Mouse (Mus musculus): Measurements from ENCODE around the gene Nek6.

Nek6 gene

GRCm38 (mm10) chr2:38578602-38579521 is 67.4 kb downstream of the Nek6 start:
- DNase-seq (ENCODE audit: low spot score in 2 of 2) = peak in 1 of 2 experiments; percentile 81

GRCm38 (mm10) chr2:38579528-38579927 is 68.1 kb downstream of the Nek6 start:
- peak in 1 of 2 experiments; percentile 46 for DNase-seq (ENCODE audit: low spot score in 2 of 2)

GRCm38 (mm10) chr2:38583982-38584381 is 72.5 kb downstream of the Nek6 start:
- DNase-seq (ENCODE audit: low spot score in 2 of 2) = no peak

- peak in 1 of 2 experiments; percentile 41 for DNase-seq (ENCODE audit: low spot score in 2 of 2)
Measured at GRCm38 (mm10) chr2:38584514-38585378, 73.3 kb downstream of the Nek6 start.

GRCm38 (mm10) chr2:38585379-38585736 is 73.9 kb downstream of the Nek6 start:
- no peak for DNase-seq (ENCODE audit: low spot score in 2 of 2)

GRCm38 (mm10) chr2:38586733-38587132 is 75.3 kb downstream of the Nek6 start:
- DNase-seq (ENCODE audit: low spot score in 2 of 2) = no peak

- DNase-seq (ENCODE audit: low spot score in 2 of 2) = no peak
Measured at GRCm38 (mm10) chr2:38591751-38592459, 80.5 kb downstream of the Nek6 start.

GRCm38 (mm10) chr2:38594874-38595273 is 83.4 kb downstream of the Nek6 start:
- no peak for DNase-seq (ENCODE audit: low spot score in 2 of 2)

- no peak for DNase-seq (ENCODE audit: low spot score in 2 of 2)
Measured at GRCm38 (mm10) chr2:38597896-38598295, 86.5 kb downstream of the Nek6 start.

- DNase-seq (ENCODE audit: low spot score in 2 of 2) = no peak
Measured at GRCm38 (mm10) chr2:38598395-38598794, 87.0 kb downstream of the Nek6 start.

GRCm38 (mm10) chr2:38600842-38601241 is 89.4 kb downstream of the Nek6 start:
- no peak for DNase-seq (ENCODE audit: low spot score in 2 of 2)

GRCm38 (mm10) chr2:38607716-38608115 is 96.3 kb downstream of the Nek6 start:
- DNase-seq (ENCODE audit: low spot score in 2 of 2) = no peak

GRCm38 (mm10) chr2:38608831-38609309 is 97.4 kb downstream of the Nek6 start:
- DNase-seq (ENCODE audit: low spot score in 2 of 2) = no peak

- DNase-seq (ENCODE audit: low spot score in 2 of 2) = no peak
Measured at GRCm38 (mm10) chr2:38609310-38609709, 97.9 kb downstream of the Nek6 start.

GRCm38 (mm10) chr2:38610161-38610560 is 98.7 kb downstream of the Nek6 start:
- no peak for DNase-seq (ENCODE audit: low spot score in 2 of 2)

- DNase-seq (ENCODE audit: low spot score in 2 of 2) = no peak
Measured at GRCm38 (mm10) chr2:38612596-38612995, 101.2 kb downstream of the Nek6 start.

GRCm38 (mm10) chr2:38613576-38613975 is 102.1 kb downstream of the Nek6 start:
- no peak for DNase-seq (ENCODE audit: low spot score in 2 of 2)

- no peak for DNase-seq (ENCODE audit: low spot score in 2 of 2)
Measured at GRCm38 (mm10) chr2:38614437-38614836, 103.0 kb downstream of the Nek6 start.

GRCm38 (mm10) chr2:38616072-38616471 is 104.6 kb downstream of the Nek6 start:
- peak in 1 of 2 experiments; percentile 16 for DNase-seq (ENCODE audit: low spot score in 2 of 2)

GRCm38 (mm10) chr2:38616956-38617872 is 105.8 kb downstream of the Nek6 start:
- DNase-seq (ENCODE audit: low spot score in 2 of 2) = no peak

GRCm38 (mm10) chr2:38619777-38620176 is 108.3 kb downstream of the Nek6 start:
- no peak for DNase-seq (ENCODE audit: low spot score in 2 of 2)
